7 mouse cellular contexts compared by ENCODE assay signal in the genomic region with DNA sequence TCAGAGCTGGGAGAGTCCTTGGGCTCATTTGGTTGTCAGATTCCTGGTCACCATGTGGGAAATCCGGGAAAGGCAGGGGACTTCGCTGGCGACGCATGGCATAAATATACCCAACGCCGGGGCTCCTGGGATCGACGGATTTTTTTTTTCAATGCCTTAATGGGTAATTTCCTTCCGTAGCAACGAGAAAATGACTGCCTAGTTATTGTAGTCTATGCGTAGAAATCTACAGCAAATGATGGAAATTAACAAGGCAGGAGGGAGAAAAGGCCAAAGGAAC. TPM values are rescaled to one million over a fixed set of nuclear protein-coding genes. Genes with fewer than 3 reads are reported as not detected.
DNase-seq lines count a peak whose midpoint lies in the region; ATAC-seq and TF ChIP-seq lines count a peak whose summit lies in the region.

No protein-coding gene starts in this region.

- H3K36me3 ChIP-seq in lung, embryonic 14.5 days (ENCODE audit: insufficient read depth) = no peaks in the 10 kb centered on the region
- no peaks in the 10 kb centered on the region for H3K36me3 ChIP-seq in forebrain, embryonic 14.5 days (ENCODE audit: control insufficient read depth, insufficient read depth, low read length)
- H3K36me3 ChIP-seq in limb, embryonic 15.5 days = no peaks in the 10 kb centered on the region
- H3K36me3 ChIP-seq in stomach, embryonic 15.5 days = no peaks in the 10 kb centered on the region

- no peak overlapping the region for H3K9ac ChIP-seq in lung, embryonic 14.5 days
- H3K9ac ChIP-seq in forebrain, embryonic 14.5 days (ENCODE audit: low read length) = peak overlapping the region; percentile 43; the same call in 1 of the 2 replicates
- H3K9ac ChIP-seq in limb, embryonic 15.5 days = no peak overlapping the region
- no peak overlapping the region for H3K9ac ChIP-seq in stomach, embryonic 15.5 days

- H3K4me1 ChIP-seq in lung, embryonic 14.5 days (ENCODE audit: insufficient read depth) = no peaks in the 10 kb centered on the region
- peaks cover 13% of the 10 kb centered on the region; the same call in 1 of the 2 replicates for H3K4me1 ChIP-seq in forebrain, embryonic 14.5 days (ENCODE audit: control insufficient read depth, insufficient read depth, low read length)
- peaks cover 40% of the 10 kb centered on the region for H3K4me1 ChIP-seq in limb, embryonic 15.5 days
- H3K4me1 ChIP-seq in stomach, embryonic 15.5 days = peaks cover 28% of the 10 kb centered on the region

- peaks cover 62% of the 10 kb centered on the region for H3K27me3 ChIP-seq in lung, embryonic 14.5 days (ENCODE audit: insufficient read depth, low read length)
- H3K27me3 ChIP-seq in forebrain, embryonic 14.5 days (replicated peaks; ENCODE audit: control insufficient read depth, insufficient read depth, low read length) = peaks cover 55% of the 10 kb centered on the region
- peaks cover 59% of the 10 kb centered on the region for H3K27me3 ChIP-seq in limb, embryonic 15.5 days
- peaks cover 48% of the 10 kb centered on the region for H3K27me3 ChIP-seq in stomach, embryonic 15.5 days (replicated peaks)

- WGBS in lung, embryonic 14.5 days = 2% methylated on average over 11 of the region's 11 CpGs
- WGBS in forebrain, embryonic 14.5 days = under 1% methylated on average over 11 of the region's 11 CpGs
- WGBS in limb, embryonic 15.5 days = 5% methylated on average over 11 of the region's 11 CpGs
- WGBS in stomach, embryonic 15.5 days = 4% methylated on average over 11 of the region's 11 CpGs

- peak overlapping the region; percentile 28 for H3K4me3 ChIP-seq in lung, embryonic 14.5 days (ENCODE audit: low read depth, low read length)
- H3K4me3 ChIP-seq in forebrain, embryonic 14.5 days (ENCODE audit: low read depth, low read length) = peak overlapping the region; percentile 30
- peak overlapping the region; percentile 30 for H3K4me3 ChIP-seq in limb, embryonic 15.5 days
- H3K4me3 ChIP-seq in stomach, embryonic 15.5 days (replicated peaks) = peak overlapping the region; percentile 29

- ATAC-seq in lung, embryonic 14.5 days (ENCODE audit: insufficient read depth) = no peak
- ATAC-seq in forebrain, embryonic 14.5 days = no peak
- no peak for ATAC-seq in limb, embryonic 15.5 days (ENCODE audit: insufficient number of reproducible peaks, low FRiP score, low TSS enrichment, low read depth)
- ATAC-seq in stomach, embryonic 15.5 days (ENCODE audit: insufficient read depth, low FRiP score, low read depth) = no peak

- peak overlapping the region; percentile 44 for H3K4me2 ChIP-seq in lung, embryonic 14.5 days
- H3K4me2 ChIP-seq in forebrain, embryonic 14.5 days (ENCODE audit: low read length) = peak overlapping the region; percentile 55
- H3K4me2 ChIP-seq in limb, embryonic 15.5 days = peak overlapping the region; percentile 47
- peak overlapping the region; percentile 47 for H3K4me2 ChIP-seq in stomach, embryonic 15.5 days

- DNase-seq in lung, embryonic 14.5 days = peak; percentile 21
- DNase-seq in lung, postnatal 14 days = no peak
- peak; percentile 24 for DNase-seq in forebrain, embryonic 14.5 days (ENCODE audit: low spot score)
- DNase-seq in spleen, postnatal 36 days (ENCODE audit: low spot score in 2 of 2) = no peak
- DNase-seq in left cerebral cortex, adult 18-20 months (ENCODE audit: low spot score in 2 of 2) = no peak

- H3K9me3 ChIP-seq in lung, embryonic 14.5 days (ENCODE audit: low read depth, low read length) = no peaks in the 10 kb centered on the region
- H3K9me3 ChIP-seq in forebrain, embryonic 14.5 days (replicated peaks; ENCODE audit: control insufficient read depth, low read length) = no peaks in the 10 kb centered on the region
- no peaks in the 10 kb centered on the region for H3K9me3 ChIP-seq in limb, embryonic 15.5 days
- no peaks in the 10 kb centered on the region for H3K9me3 ChIP-seq in stomach, embryonic 15.5 days

- no peak for TF ChIP-seq CTCF in lung, embryonic 14.5 days (IDR thresholded peaks at IDR 0.05; ENCODE audit: low read depth)

- H3K27ac ChIP-seq in lung, embryonic 14.5 days (ENCODE audit: low read depth) = no peak overlapping the region
- H3K27ac ChIP-seq in forebrain, embryonic 14.5 days (ENCODE audit: low read depth, low read length) = no peak overlapping the region
- no peak overlapping the region for H3K27ac ChIP-seq in limb, embryonic 15.5 days
- H3K27ac ChIP-seq in stomach, embryonic 15.5 days = no peak overlapping the region

RNA-seq across cellular contexts. Expression of a gene that starts 1.7 kb away (rescaled TPM):
- polyA plus RNA-seq in lung, embryonic 14.5 days (2014; fragmentation: Nextera tagmentation; extraction: Ambion mirVana) = 0.61 and 0.79 TPM in 2 replicates
- polyA plus RNA-seq in forebrain, embryonic 14.5 days (2014; fragmentation: Nextera tagmentation; extraction: Ambion mirVana) = 20.1 and 40.6 TPM in 2 replicates
- 4.3 and 5.6 TPM in 2 replicates for polyA plus RNA-seq in limb, embryonic 15.5 days (2015; fragmentation: Nextera tagmentation; extraction: Ambion mirVana)
- 0.53 and 0.81 TPM in 2 replicates for polyA plus RNA-seq in stomach, embryonic 15.5 days (2015; fragmentation: Nextera tagmentation; extraction: Ambion mirVana)
- total RNA-seq in left cerebral cortex, adult 18-20 months (2021) = 10 to 100 TPM; 79.1 to 88.5 TPM

Comparison
In these comparisons a context has a peak if more than half of its experiments do, and no peak if none do; other contexts are left out.
1. DNase-seq: peak in lung, embryonic 14.5 days (single experiment) and forebrain, embryonic 14.5 days (single experiment); none in lung, postnatal 14 days (single experiment), spleen, postnatal 36 days (0 of 2) and left cerebral cortex, adult 18-20 months (0 of 2).
2. Peak in every context shown above with its lines, with median percentiles within 50 percentile points of each other: H3K4me2 ChIP-seq and H3K4me3 ChIP-seq.